Mouse (Mus musculus): ENCODE results near the gene Dpep3.

GRCm38 (mm10) chr8:105966692-105967311 lies 12.4 kb downstream of the Dpep3 start:
- TF ChIP-seq CTCF (IDR thresholded peaks at IDR 0.05; ENCODE audit: insufficient read depth, low read length) = no peak
- no peak for TF ChIP-seq POLR2A (IDR thresholded peaks at IDR 0.05; ENCODE audit: borderline replicate concordance, extremely low read depth, low read depth, low read length)

Measured in lung, adult 2 months (tissue).